ENCODE assay signal across 9 mouse cellular contexts in the genomic region with DNA sequence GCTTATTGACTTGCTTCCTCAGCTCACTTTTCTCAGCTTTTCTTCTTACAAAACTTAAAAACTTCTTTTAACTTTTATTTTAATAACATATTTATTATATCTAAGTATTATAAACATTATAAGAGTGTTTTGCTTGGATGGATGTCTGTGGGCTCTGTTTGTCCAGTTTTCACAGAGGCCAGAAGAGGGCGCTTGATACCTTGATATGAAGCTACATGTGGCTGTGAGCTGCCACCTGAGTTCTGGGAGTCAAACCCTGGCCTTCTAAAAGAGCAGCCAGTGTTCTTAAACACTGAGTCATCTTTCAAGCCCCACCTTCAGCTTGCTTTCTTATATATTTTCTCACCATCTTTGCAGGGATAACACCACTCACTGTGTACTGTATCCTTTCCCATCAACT.
DNase-seq lines count a peak whose midpoint lies in the region; ATAC-seq and TF ChIP-seq lines count a peak whose summit lies in the region.
"Had no signal": no experiment of that assay in that cellular context is flagged by ENCODE, and none has a peak within 500 bp of the region (broad histone marks: within the 10 kb centered on the region; RNA-seq: fewer than 3 reads in every experiment).

No protein-coding gene starts in this region.

- peak; percentile 1 to 43 for DNase-seq in frontal cortex, adult 2 months (ENCODE audit: extremely low spot score in 1 of 2, low spot score in 1 of 2)
- peak; percentile 61 for DNase-seq in lung, embryonic 14.5 days
- no peak for DNase-seq in lung, adult 2 months
- peak; percentile 41 for DNase-seq in adrenal gland, postnatal 14 days
- peak; percentile 3 for DNase-seq in kidney, postnatal 0 days (ENCODE audit: low spot score)
- peak; percentile 27 for DNase-seq in retina, postnatal 1 day
- DNase-seq in urinary bladder, adult 2 months (ENCODE audit: low spot score): no peak

- no peak for TF ChIP-seq POLR2A in lung, adult 2 months (IDR thresholded peaks at IDR 0.05; ENCODE audit: borderline replicate concordance, extremely low read depth, low read depth, low read length)

- no peaks in the 10 kb centered on the region for H3K4me1 ChIP-seq in lung, embryonic 14.5 days (ENCODE audit: insufficient read depth)
- no peaks in the 10 kb centered on the region for H3K4me1 ChIP-seq in lung, adult 2 months (ENCODE audit: control insufficient read depth, insufficient read depth, low read length)
- no peaks in the 10 kb centered on the region for H3K4me1 ChIP-seq in kidney, postnatal 0 days (replicated peaks; ENCODE audit: insufficient read depth, low read length)

- H3K4me2 ChIP-seq in lung, embryonic 14.5 days: no peak overlapping the region
- H3K4me2 ChIP-seq in kidney, postnatal 0 days (ENCODE audit: low read length): no peak overlapping the region

- 0% methylated on average over 1 of the region's 1 CpGs for WGBS in lung, embryonic 14.5 days
- 6% methylated on average over 1 of the region's 1 CpGs for WGBS in lung, adult 2 months
- 0% methylated on average over 1 of the region's 1 CpGs for WGBS in kidney, postnatal 0 days

- no peak overlapping the region for H3K27ac ChIP-seq in lung, embryonic 14.5 days (ENCODE audit: low read depth)
- no peak overlapping the region for H3K27ac ChIP-seq in kidney, postnatal 0 days

- ATAC-seq in frontal cortex, adult (ENCODE audit: low TSS enrichment): no peak
- ATAC-seq in lung, embryonic 14.5 days (ENCODE audit: insufficient read depth): no peak
- no peak for ATAC-seq in kidney, postnatal 0 days (replicated peaks; ENCODE audit: low FRiP score, low read depth)

- TF ChIP-seq CTCF in lung, embryonic 14.5 days (IDR thresholded peaks at IDR 0.05; ENCODE audit: low read depth): peak; percentile 36
- no peak for TF ChIP-seq CTCF in lung, adult 2 months (IDR thresholded peaks at IDR 0.05; ENCODE audit: insufficient read depth, low read length)
- TF ChIP-seq CTCF in kidney, postnatal 0 days (IDR thresholded peaks at IDR 0.05; ENCODE audit: low read depth): peak; percentile 55

- no peak overlapping the region for H3K9ac ChIP-seq in lung, embryonic 14.5 days
- H3K9ac ChIP-seq in kidney, postnatal 0 days (ENCODE audit: low read depth, low read length): no peak overlapping the region

- no peaks in the 10 kb centered on the region for H3K9me3 ChIP-seq in lung, embryonic 14.5 days (ENCODE audit: low read depth, low read length)
- no peaks in the 10 kb centered on the region for H3K9me3 ChIP-seq in kidney, postnatal 0 days (replicated peaks; ENCODE audit: low read length)

- H3K36me3 ChIP-seq in lung, embryonic 14.5 days (ENCODE audit: insufficient read depth): no peaks in the 10 kb centered on the region
- no peaks in the 10 kb centered on the region for H3K36me3 ChIP-seq in kidney, postnatal 0 days (ENCODE audit: insufficient read depth, low read length)

- H3K27me3 ChIP-seq in lung, embryonic 14.5 days (ENCODE audit: insufficient read depth, low read length): no peaks in the 10 kb centered on the region
- H3K27me3 ChIP-seq in kidney, postnatal 0 days (ENCODE audit: insufficient read depth, low read length): no peaks in the 10 kb centered on the region

- H3K4me3 ChIP-seq in lung, embryonic 14.5 days (ENCODE audit: low read depth, low read length): no peak overlapping the region
- H3K4me3 ChIP-seq in lung, adult 2 months (replicated peaks; ENCODE audit: extremely low read depth, low read depth, low read length): no peak overlapping the region
- no peak overlapping the region for H3K4me3 ChIP-seq in kidney, postnatal 0 days (replicated peaks; ENCODE audit: low read depth, low read length)
- H3K4me3 ChIP-seq: myocyte had no signal

Comparison
In these comparisons a context has a peak if more than half of its experiments do, and no peak if none do; other contexts are left out.
1. DNase-seq: peak in frontal cortex, adult 2 months (2 of 2), lung, embryonic 14.5 days (single experiment), adrenal gland, postnatal 14 days (single experiment), kidney, postnatal 0 days (single experiment) and retina, postnatal 1 day (single experiment); none in lung, adult 2 months (single experiment) and urinary bladder, adult 2 months (single experiment).